ENCODE assay signal across 8 mouse cellular contexts in genomic region chr5:134183880-134184808, GRCm38 (mm10). TPM values are rescaled to one million over a fixed set of nuclear protein-coding genes. Genes with fewer than 3 reads are reported as not detected.
DNase-seq lines count a peak whose midpoint lies in the region; ATAC-seq and TF ChIP-seq lines count a peak whose summit lies in the region.

Gene Gtf2ird2, plus strand, starts transcription at chr5:134184019.

- TF ChIP-seq CTCF in bone marrow macrophage, adult 2 months (IDR thresholded peaks at IDR 0.05; ENCODE audit: low read depth, low read length) = no peak
- TF ChIP-seq CTCF in embryonic fibroblast, embryonic 13.5 days (IDR thresholded peaks at IDR 0.05; ENCODE audit: borderline replicate concordance, insufficient read depth, low read length) = no peak

- H3K27me3 ChIP-seq in heart, embryonic 10.5 days (ENCODE audit: insufficient read depth, poor library complexity, severe bottlenecking) = no peaks in the 10 kb centered on the region
- no peaks in the 10 kb centered on the region for H3K27me3 ChIP-seq in kidney, embryonic 15.5 days

- no peak for TF ChIP-seq POLR2A in bone marrow macrophage, adult 2 months (IDR thresholded peaks at IDR 0.05; ENCODE audit: borderline replicate concordance, low read depth, low read length)
- TF ChIP-seq POLR2A in embryonic fibroblast, embryonic 13.5 days (IDR thresholded peaks at IDR 0.05; ENCODE audit: low read depth, low read length) = peak; percentile 56

- H3K9me3 ChIP-seq in heart, embryonic 10.5 days = no peaks in the 10 kb centered on the region
- H3K9me3 ChIP-seq in kidney, embryonic 15.5 days (replicated peaks) = no peaks in the 10 kb centered on the region

- under 1% methylated on average over 92 of the region's 92 CpGs for WGBS in heart, embryonic 10.5 days
- WGBS in kidney, embryonic 15.5 days = under 1% methylated on average over 92 of the region's 92 CpGs

- H3K4me2 ChIP-seq in kidney, embryonic 15.5 days = peak within 1 kb of the TSS; percentile 74

- DNase-seq in A20 (ENCODE audit: low read depth, low spot score) (peak; percentile 100), liver (peak; percentile 99)
- peak; percentile 99 for DNase-seq in heart, embryonic 10.5 days (ENCODE audit: low spot score)
- peak; percentile 99 for DNase-seq in spleen, postnatal 4 days (ENCODE audit: low spot score in 2 of 2)

- H3K9ac ChIP-seq in kidney, embryonic 15.5 days = peak within 1 kb of the TSS; percentile 77

- peaks cover 14% of the 10 kb centered on the region for H3K4me1 ChIP-seq in bone marrow macrophage, adult 2 months (ENCODE audit: control insufficient read depth, insufficient read depth, low read length)
- no peaks in the 10 kb centered on the region; the same call in 1 of the 2 replicates for H3K4me1 ChIP-seq in embryonic fibroblast, embryonic 13.5 days (ENCODE audit: control insufficient read depth, insufficient read depth, low read length)
- H3K4me1 ChIP-seq in heart, embryonic 10.5 days = peaks cover 17% of the 10 kb centered on the region; the same call in 1 of the 2 replicates
- peaks cover 32% of the 10 kb centered on the region for H3K4me1 ChIP-seq in kidney, embryonic 15.5 days

- H3K4me3 ChIP-seq in bone marrow macrophage, adult 2 months (ENCODE audit: insufficient read depth, low read length) = peak within 1 kb of the TSS; percentile 78
- H3K4me3 ChIP-seq in embryonic fibroblast, embryonic 13.5 days (ENCODE audit: insufficient read depth, low read length) = peak within 1 kb of the TSS; percentile 51
- H3K4me3 ChIP-seq in heart, embryonic 10.5 days = peak within 1 kb of the TSS; percentile 90
- peak within 1 kb of the TSS; percentile 73 for H3K4me3 ChIP-seq in kidney, embryonic 15.5 days (replicated peaks)

- no peaks in the 10 kb centered on the region for H3K36me3 ChIP-seq in heart, embryonic 10.5 days
- no peaks in the 10 kb centered on the region for H3K36me3 ChIP-seq in kidney, embryonic 15.5 days

- peak; percentile 94 for ATAC-seq in kidney, embryonic 15.5 days (replicated peaks; ENCODE audit: low FRiP score)
- ATAC-seq in monocyte, adult 5-6 weeks (replicated peaks; ENCODE audit: insufficient number of reproducible peaks, low FRiP score, low TSS enrichment, poor library complexity, severe bottlenecking) = peak; percentile 92

- H3K27ac ChIP-seq in bone marrow macrophage, adult 2 months (ENCODE audit: insufficient read depth, low read depth, low read length) = peak within 1 kb of the TSS; percentile 90
- peak within 1 kb of the TSS; percentile 70 for H3K27ac ChIP-seq in embryonic fibroblast, embryonic 13.5 days (ENCODE audit: insufficient read depth, low read length)
- H3K27ac ChIP-seq in heart, embryonic 10.5 days = peak within 1 kb of the TSS; percentile 99
- peak within 1 kb of the TSS; percentile 98 for H3K27ac ChIP-seq in kidney, embryonic 15.5 days

RNA-seq across cellular contexts. Expression of gene Gtf2ird2, which starts in this region (rescaled TPM):
- 5.5 and 7.3 TPM in 2 replicates for polyA plus RNA-seq in bone marrow macrophage, adult 2 months (2012; ENCODE audit: insufficient read depth, insufficient read length, missing spikeins)
- polyA plus RNA-seq in embryonic fibroblast, embryonic 13.5 days (2011; ENCODE audit: insufficient read length, low read depth, missing spikeins) = 4.5 and 7.1 TPM in 2 replicates
- polyA plus RNA-seq in heart, embryonic 10.5 days (2016; fragmentation: Nextera tagmentation; extraction: Ambion mirVana) = 5.4 and 6.3 TPM in 2 replicates
- 9.1 and 9.6 TPM in 2 replicates for polyA plus RNA-seq in kidney, embryonic 15.5 days (2015; fragmentation: Nextera tagmentation; extraction: Ambion mirVana)
- 6.5 to 10.0 TPM (median 8.9 TPM) in 3 replicates for total RNA-seq in monocyte, adult 5-6 weeks (2017)

Comparison
In these comparisons a context has a peak if more than half of its experiments do, and no peak if none do; other contexts are left out.
1. Peak in every context shown above with its lines: DNase-seq, ATAC-seq, H3K4me3 ChIP-seq and H3K27ac ChIP-seq.